ENCODE assay signal across 1 mouse cellular context in genomic region chr11:108384920-108385665, GRCm38 (mm10).
TF ChIP-seq lines count a peak whose summit lies in the region.

No protein-coding gene starts in this region.

TF ChIP-seq in CH12.LX, 34 proteins besides CTCF, POLR2A, EP300 and RAD21 (continued from another document):
- TF ChIP-seq CHD1 (IDR thresholded peaks at IDR 0.05; ENCODE audit: low read depth, low read length): no peak
- TF ChIP-seq USF2 (conservative IDR thresholded peaks at IDR 0.05; ENCODE audit: low read depth, low read length): no peak
- no peak for TF ChIP-seq ZMIZ1 (IDR thresholded peaks at IDR 0.05; ENCODE audit: low read depth, low read length)
- no peak for TF ChIP-seq ZNF384 (IDR thresholded peaks at IDR 0.05; ENCODE audit: low read depth, low read length)
- no peak for TF ChIP-seq MXI1 (IDR thresholded peaks at IDR 0.05; ENCODE audit: low read depth, low read length)
- TF ChIP-seq PAX5 (IDR thresholded peaks at IDR 0.05; ENCODE audit: low read length): no peak
- no peak for TF ChIP-seq UBTF (IDR thresholded peaks at IDR 0.05; ENCODE audit: low read depth, low read length)
- no peak for TF ChIP-seq CHD2 (IDR thresholded peaks at IDR 0.05; ENCODE audit: low read length)
